ENCODE assay signal across 8 mouse cellular contexts in the genomic region with DNA sequence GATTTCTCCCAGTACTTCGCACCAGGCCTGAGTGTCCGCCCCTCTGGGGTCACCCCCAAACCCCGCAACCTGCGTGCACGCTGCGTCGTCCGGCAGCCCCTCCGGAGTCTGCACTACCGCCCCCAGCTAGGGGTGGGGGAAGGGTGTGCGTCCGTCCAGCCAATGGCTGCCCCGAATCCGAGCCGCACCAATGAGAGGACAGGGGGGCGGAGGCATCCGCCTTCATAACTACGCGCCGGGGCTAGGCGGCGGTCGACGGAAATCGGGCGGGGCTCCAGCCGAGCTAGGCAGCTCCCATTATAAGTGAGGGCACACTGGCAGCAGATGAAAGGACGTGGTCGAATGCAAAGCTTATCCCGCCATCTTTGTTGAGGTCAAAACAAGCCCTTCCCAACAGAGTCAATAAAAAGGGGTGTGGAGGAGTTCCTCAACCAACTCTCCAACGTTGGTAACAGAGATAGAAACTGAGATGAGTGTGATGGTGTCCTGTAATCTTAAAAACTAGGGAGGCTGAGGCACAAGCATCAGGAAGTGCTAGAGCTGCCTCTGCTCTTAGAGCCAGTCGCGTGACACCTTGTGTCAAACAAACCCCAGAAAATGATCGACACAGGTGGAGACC. TPM values are rescaled to one million over a fixed set of nuclear protein-coding genes. Genes with fewer than 3 reads are reported as not detected.
DNase-seq lines count a peak whose midpoint lies in the region; ATAC-seq and TF ChIP-seq lines count a peak whose summit lies in the region.

Gene Rpl18 (plus strand): TSS at position 368 of the 619 bp plus-strand sequence.

- WGBS in hindbrain, embryonic 16.5 days: 8% methylated on average over 34 of the region's 34 CpGs

- peak within 1 kb of the TSS; percentile 85 for H3K9ac ChIP-seq in hindbrain, embryonic 16.5 days (ENCODE audit: low read depth, low read length)

- H3K27me3 ChIP-seq in hindbrain, embryonic 16.5 days (replicated peaks; ENCODE audit: control insufficient read depth, insufficient read depth, low read length): no peaks in the 10 kb centered on the region

- H3K9me3 ChIP-seq in hindbrain, embryonic 16.5 days (ENCODE audit: control insufficient read depth, low read length): no peaks in the 10 kb centered on the region

- H3K4me1 ChIP-seq in hindbrain, embryonic 16.5 days (ENCODE audit: control insufficient read depth, insufficient read depth, low read depth, low read length): peaks cover 42% of the 10 kb centered on the region

- no peak; the same call in 1 of the 2 replicates for TF ChIP-seq CTCF in left cerebral cortex, adult 2 months (IDR thresholded peaks at IDR 0.05)

- peak; percentile 93 for ATAC-seq in hindbrain, embryonic 16.5 days
- ATAC-seq in megakaryocyte, adult 5-6 weeks (ENCODE audit: poor library complexity, severe bottlenecking): peak; percentile 74

- H3K36me3 ChIP-seq in hindbrain, embryonic 16.5 days (ENCODE audit: control insufficient read depth, insufficient read depth, low read length): peaks cover 36% of the 10 kb centered on the region

- intact Hi-C loops in left cerebral cortex, adult 2 months (cut with DNase I): no loop called here

- DNase-seq in T-cell, adult 2 months (ENCODE audit: low spot score): peak; percentile 98
- peak; percentile 96 to 99 for DNase-seq in cerebellum, postnatal 36 days
- peak; percentile 97 for DNase-seq in gastrocnemius, adult 18-20 months (ENCODE audit: low spot score)
- peak; percentile 97 to 98 for DNase-seq in left cerebral cortex, adult 2 months (ENCODE audit: extremely low spot score in 1 of 2, low spot score in 2 of 2)
- peak; percentile 98 for DNase-seq in right cerebral cortex, adult 2 months (ENCODE audit: low spot score in 2 of 2)
- peak; percentile 98 for DNase-seq in urinary bladder, postnatal 14 days (ENCODE audit: low spot score)

- peak within 1 kb of the TSS; percentile 79 for H3K4me3 ChIP-seq in hindbrain, embryonic 16.5 days (ENCODE audit: low read length)
- peak within 1 kb of the TSS; percentile 91 for H3K4me3 ChIP-seq in left cerebral cortex, adult 2 months

- H3K4me2 ChIP-seq in hindbrain, embryonic 16.5 days (ENCODE audit: low read length): peak within 1 kb of the TSS; percentile 85

- H3K27ac ChIP-seq in hindbrain, embryonic 16.5 days (ENCODE audit: low read depth, low read length): peak within 1 kb of the TSS; percentile 70
- peak within 1 kb of the TSS; percentile 86 for H3K27ac ChIP-seq in left cerebral cortex, adult 2 months

RNA-seq across cellular contexts. Expression of gene Rpl18, which starts in this region (rescaled TPM):
- total RNA-seq in gastrocnemius, adult 18-20 months (2021): 100 to 1,000 TPM; 442 to 461 TPM
- polyA plus RNA-seq in hindbrain, embryonic 16.5 days (2015; fragmentation: Nextera tagmentation; extraction: Ambion mirVana): 508 and 537 TPM in 2 replicates
- 100 to 1,000 TPM; 318 to 325 TPM for total RNA-seq in left cerebral cortex, adult 2 months (2021)
- 1,249 and 1,272 TPM in 2 replicates for total RNA-seq in megakaryocyte, adult 5-6 weeks (2015)
- 1,058 and 1,261 TPM in 2 replicates for total RNA-seq in megakaryocyte, adult 5-6 weeks (2017)

Comparison
In these comparisons a context has a peak if more than half of its experiments do, and no peak if none do; other contexts are left out.
1. Peak in every context shown above with its lines: DNase-seq, ATAC-seq, H3K4me3 ChIP-seq and H3K27ac ChIP-seq.